Mouse (Mus musculus): ENCODE measurements around the gene Tas1r1.

Tas1r1 gene

GRCm38 (mm10) chr4:152009076-152010051, 29.0 kb downstream of the Tas1r1 start:
- peak; percentile 77 to 81 for DNase-seq

DNA sequence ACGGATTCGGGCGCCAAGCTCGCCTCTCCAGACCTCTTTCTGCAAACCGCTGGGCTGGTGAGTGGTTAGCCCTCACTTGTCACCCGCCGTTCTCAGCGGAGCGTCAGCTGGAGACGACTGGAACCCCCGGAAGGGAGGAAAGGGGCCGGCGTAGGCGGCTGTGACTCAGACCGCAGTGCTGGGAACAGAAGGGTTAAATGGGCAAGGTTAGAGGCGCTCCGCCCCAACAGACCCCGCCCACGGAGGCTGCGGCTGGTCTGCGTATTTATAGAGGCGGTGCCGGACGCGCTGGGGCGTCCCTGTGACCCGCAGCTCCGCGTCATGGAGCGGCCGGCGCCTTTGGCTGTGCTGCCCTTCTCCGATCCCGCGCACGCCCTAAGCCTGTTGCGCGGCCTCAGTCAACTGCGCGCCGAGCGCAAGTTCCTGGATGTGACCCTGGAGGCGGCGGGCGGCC, 29.7 kb downstream of the Tas1r1 start, which contains the start of gene Klhl21:
Klhl21 (plus strand) TSS at position 182 of the 454 bp plus-strand sequence.
- peak; percentile 90 to 94 for DNase-seq

- DNase-seq, result no peak
These were observed 30.2 kb downstream of the Tas1r1 start for GRCm38 (mm10) chr4:152008148-152008500.

GRCm38 (mm10) chr4:152007481-152008147, 30.8 kb downstream of the Tas1r1 start:
- no peak for DNase-seq

GRCm38 (mm10) chr4:152006812-152007211, 31.6 kb downstream of the Tas1r1 start:
- no peak for DNase-seq

- DNase-seq, result no peak
These were observed 32.2 kb downstream of the Tas1r1 start for GRCm38 (mm10) chr4:152006137-152006536.

DNA sequence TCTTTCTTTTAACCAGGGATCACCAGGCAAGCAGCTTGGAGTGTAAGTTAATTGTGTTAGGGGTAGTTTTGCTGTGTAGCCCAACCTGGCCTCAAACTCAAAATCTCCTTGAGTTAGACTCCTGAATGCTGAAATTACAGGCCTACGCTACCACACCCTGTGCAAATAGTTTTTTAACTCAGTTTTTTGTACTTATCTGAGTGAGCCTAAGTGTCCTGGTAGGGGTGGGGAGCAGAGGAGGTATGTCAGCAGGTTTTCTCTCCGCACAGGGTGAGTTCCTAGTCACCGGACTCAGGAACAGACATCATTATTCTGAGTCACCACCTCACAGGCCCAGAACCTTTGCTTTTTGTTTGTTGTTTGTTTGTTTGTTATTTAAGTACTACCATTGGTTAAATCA, 36.3 kb downstream of the Tas1r1 start:
- DNase-seq, result no peak

DNA sequence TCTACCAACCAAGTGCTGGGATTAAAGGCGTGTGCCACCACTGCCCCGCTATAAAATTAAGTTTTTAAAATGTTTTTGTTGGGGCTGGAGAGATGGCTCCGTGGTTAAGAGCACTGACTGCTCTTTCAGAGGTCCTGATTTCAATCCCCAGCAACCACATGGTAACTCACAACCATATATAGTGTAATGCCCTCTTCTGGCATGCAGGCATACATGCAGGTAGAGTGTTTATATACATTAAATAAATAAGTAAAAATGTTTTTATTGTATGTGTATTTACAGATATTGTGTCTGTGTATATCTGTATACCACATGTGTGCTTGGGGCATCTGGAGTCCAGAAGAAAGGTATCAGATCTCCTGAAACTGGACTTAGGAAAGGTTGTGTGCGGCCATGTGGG, 37.0 kb downstream of the Tas1r1 start:
- DNase-seq, result no peak

DNA sequence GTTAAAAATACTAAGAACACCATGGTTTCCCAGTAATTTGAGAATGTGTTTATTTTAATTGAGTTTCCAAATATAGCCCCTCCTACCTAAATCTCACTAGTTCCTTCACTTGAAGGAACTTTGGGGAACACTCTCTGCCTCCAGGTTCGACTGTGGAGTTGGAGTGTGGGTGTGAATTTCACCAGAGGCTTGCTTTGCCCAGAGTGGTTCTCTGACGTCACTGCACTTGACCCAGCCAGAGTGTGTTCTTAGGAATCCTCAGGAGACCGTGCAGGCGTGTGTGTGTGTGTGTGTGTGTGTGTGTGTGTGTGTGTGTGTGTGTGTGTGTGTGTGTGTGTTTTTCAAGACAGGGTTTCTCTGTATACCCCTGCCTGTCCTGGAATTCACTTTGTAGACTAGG, 37.5 kb downstream of the Tas1r1 start:
- no peak for DNase-seq

- DNase-seq, result no peak
These were observed 38.9 kb downstream of the Tas1r1 start for GRCm38 (mm10) chr4:151999481-151999880.

GRCm38 (mm10) chr4:151997701-151998100, 40.7 kb downstream of the Tas1r1 start:
- no peak for DNase-seq

- no peak for DNase-seq
These were observed 41.5 kb downstream of the Tas1r1 start for GRCm38 (mm10) chr4:151996951-151997222.

GRCm38 (mm10) chr4:151996173-151996950, 42.0 kb downstream of the Tas1r1 start, which contains the start of gene Phf13:
Phf13 (minus strand) TSS chr4:151996258.
- peak; percentile 99 for DNase-seq

- DNase-seq, result peak; percentile 44 to 69
These were observed 42.8 kb downstream of the Tas1r1 start for GRCm38 (mm10) chr4:151995371-151996172.

GRCm38 (mm10) chr4:151994228-151995171, 43.9 kb downstream of the Tas1r1 start:
- DNase-seq, result peak; percentile 50 to 60

- no peak for DNase-seq
These were observed 45.3 kb downstream of the Tas1r1 start for GRCm38 (mm10) chr4:151993035-151993434.

GRCm38 (mm10) chr4:151992091-151992490, 46.3 kb downstream of the Tas1r1 start:
- DNase-seq, result no peak

- DNase-seq, result no peak
These were observed 49.3 kb downstream of the Tas1r1 start for GRCm38 (mm10) chr4:151989110-151989488.

GRCm38 (mm10) chr4:151988342-151989109, 49.8 kb downstream of the Tas1r1 start, which contains the start of gene Thap3:
Thap3 (minus strand) TSS chr4:151988997.
- DNase-seq, result peak; percentile 86 to 90

GRCm38 (mm10) chr4:151988014-151988341, 50.4 kb downstream of the Tas1r1 start:
- DNase-seq, result no peak
